Mouse (Mus musculus): ENCODE measurements around the gene Golga1.

Gene Golga1

GRCm38 (mm10) chr2:39006149-39006730 lies 59.1 kb downstream of the Golga1 start:
- DNase-seq (ENCODE audit: low spot score in 2 of 2), result no peak

- peak in 1 of 2 experiments; percentile 54 for DNase-seq (ENCODE audit: low spot score in 2 of 2)
These were observed 59.7 kb downstream of the Golga1 start, which contains the start of gene Rpl35 for GRCm38 (mm10) chr2:39005574-39006079. Gene Rpl35 (minus strand): TSS chr2:39005624.

DNA sequence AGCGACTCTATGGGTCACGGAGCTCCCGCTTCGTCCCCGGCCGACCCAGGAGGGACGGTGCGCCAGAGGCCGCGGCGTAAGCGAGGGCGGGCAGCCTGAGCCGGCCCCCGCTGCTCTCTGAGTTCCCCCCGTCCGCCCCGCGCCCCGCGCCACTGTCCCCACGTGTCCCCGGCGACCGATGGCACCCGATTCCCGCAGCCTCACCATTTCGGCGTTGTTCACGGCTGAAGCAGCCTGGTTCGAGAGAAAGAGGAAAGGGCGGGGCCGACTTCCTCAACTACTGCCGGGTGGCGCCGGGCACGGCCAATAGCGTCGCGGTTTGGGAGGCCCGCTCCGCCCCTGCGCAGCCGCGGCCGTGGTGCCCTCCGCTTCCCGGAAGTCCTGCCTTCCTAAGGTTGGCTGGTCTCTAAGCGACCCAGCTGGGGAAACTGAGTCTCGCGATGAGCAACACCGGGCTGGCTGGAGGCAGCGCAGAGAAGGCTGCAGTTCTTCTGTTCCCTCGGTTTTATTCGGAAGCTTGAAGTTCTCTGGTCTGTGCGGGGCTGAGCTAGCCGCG lies 60.4 kb downstream of the Golga1 start, which contains the start of gene Arpc5l:
Gene Arpc5l (plus strand): TSS at position 469 of the 556 bp plus-strand sequence.
- peak; percentile 96 for DNase-seq (ENCODE audit: low spot score in 2 of 2)

GRCm38 (mm10) chr2:39004372-39004771 lies 61.0 kb downstream of the Golga1 start:
- peak; percentile 46 to 62 for DNase-seq (ENCODE audit: low spot score in 2 of 2)

- DNase-seq (ENCODE audit: low spot score in 2 of 2), result no peak
These were observed 61.8 kb downstream of the Golga1 start for GRCm38 (mm10) chr2:39003512-39003911.

GRCm38 (mm10) chr2:39003106-39003505 lies 62.2 kb downstream of the Golga1 start:
- no peak for DNase-seq (ENCODE audit: low spot score in 2 of 2)

- DNase-seq (ENCODE audit: low spot score in 2 of 2), result no peak
These were observed 63.5 kb downstream of the Golga1 start for GRCm38 (mm10) chr2:39001866-39002265.

GRCm38 (mm10) chr2:39000587-39000919 lies 64.8 kb downstream of the Golga1 start:
- DNase-seq (ENCODE audit: low spot score in 2 of 2), result no peak

DNA sequence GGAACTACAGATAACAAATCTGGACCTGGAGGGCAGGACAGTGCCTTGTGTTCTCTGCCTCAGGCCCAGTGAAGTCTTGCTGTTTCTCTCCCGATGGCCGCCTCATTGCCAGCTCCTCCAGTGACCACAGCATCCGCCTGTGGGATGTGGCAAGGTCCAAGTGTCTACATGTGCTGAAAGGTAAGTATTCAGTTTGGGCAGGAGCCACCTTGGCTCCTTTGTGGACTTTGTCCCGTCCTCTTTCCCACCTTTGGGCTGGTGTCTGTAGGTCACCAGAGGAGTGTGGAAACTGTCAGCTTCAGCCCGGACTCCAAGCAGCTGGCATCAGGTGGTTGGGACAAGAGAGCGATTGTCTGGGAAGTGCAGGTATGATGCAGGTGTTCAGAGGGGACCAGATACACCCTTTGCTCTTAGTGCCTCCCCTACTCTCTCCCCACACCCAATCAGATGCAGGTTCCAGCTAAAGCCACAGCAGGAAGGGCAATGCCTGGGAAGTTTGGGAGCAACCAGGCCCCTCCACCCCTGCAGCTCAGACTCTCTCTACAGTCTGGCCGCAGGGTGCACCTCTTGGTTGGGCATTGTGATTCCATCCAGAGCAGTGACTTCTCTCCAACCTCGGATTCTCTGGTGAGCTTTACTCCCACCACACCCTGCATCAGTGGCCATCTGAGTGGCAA lies 65.3 kb downstream of the Golga1 start:
- no peak for DNase-seq (ENCODE audit: low spot score in 2 of 2)

DNA sequence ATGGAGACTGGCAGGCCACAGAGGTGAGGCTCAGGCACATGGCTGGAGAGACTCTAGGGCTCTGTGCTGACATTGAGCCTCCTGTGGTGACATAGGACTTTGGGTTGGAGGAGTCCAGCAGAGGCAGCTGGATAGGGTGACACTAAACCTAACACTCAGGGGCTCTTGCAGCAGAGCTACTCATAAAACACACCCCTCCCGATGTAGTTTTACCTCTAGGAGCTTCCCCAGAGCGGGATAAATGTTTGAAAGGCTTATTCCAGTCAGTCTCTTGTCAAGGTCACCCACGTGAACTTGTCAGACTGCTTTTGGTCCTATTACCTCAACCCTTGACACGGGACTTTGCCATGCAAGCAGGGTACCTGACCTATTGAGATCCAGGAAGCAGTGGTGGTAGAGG lies 66.0 kb downstream of the Golga1 start:
- no peak for DNase-seq (ENCODE audit: low spot score in 2 of 2)

DNA sequence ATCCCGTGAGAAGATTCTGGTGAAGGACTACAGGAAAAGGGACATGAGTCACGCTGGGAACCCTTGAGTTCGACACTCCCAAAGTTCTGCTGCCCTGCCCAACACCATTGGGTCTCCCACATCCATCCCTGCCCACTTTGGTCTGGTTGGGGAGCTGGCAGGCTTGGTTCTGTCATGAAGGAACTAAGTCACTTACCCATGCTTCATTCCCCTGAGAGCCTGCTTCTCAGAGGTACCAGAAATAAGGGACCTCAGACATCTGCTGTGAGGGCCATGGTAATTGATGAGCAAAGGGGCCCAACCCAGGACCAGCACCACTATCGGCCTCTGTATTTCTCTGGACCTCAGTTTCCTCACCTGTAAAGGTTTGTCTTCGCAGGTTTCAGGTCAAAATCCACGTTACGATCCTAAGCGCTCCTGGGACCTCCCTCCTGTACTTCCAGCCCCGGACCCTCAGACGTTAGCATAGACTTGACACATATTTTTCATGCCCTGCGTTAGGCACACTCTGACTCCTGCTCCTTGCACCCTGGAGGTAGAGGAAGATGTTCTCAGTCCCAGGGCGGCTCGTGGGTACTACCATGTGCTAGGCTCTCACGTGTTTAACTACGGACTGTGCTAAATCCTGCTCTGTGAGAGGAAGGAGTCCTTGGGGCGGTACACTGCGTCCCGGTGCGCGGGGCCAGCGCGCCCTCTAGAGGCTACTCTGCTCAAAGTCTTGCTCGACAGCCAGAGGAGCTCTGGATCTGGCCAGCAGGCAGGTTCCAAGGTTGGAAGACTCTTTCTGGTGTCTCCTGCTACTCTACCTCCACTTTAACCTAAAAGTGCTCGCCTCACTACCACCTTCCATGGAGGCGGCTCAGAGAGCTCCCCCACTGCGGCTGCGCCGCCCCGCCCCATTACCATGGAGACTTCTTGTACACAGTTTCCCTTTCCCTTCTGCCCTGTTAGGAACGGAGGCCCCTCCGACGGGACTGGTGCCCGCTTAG lies 67.7 kb downstream of the Golga1 start, which contains the start of gene Wdr38:
Gene Wdr38 (plus strand): TSS at position 91 of the 989 bp plus-strand sequence.
- DNase-seq (ENCODE audit: low spot score in 2 of 2), result peak; percentile 90 to 91

DNA sequence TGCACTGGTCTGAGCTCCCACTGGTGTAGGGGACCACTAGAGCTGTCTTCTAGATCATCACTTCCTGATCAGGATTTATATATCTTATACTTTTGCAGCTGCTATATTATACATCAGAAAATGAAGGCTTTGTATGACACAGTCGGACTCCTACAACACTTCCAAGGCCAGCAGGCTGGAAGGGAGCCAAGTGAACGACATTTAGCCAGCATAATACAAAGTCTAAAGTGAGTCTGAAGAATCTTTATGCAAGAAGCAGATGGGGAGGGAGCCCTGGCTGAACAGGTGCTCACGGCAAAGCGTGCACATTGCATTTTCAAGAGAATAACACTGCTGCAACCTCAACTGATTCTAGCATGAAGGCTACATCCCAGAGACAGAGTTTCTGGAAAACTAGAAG lies 72.9 kb downstream of the Golga1 start:
- DNase-seq (ENCODE audit: low spot score in 2 of 2), result peak in 1 of 2 experiments; percentile 60

- no peak for DNase-seq (ENCODE audit: low spot score in 2 of 2)
These were observed 73.3 kb downstream of the Golga1 start for GRCm38 (mm10) chr2:38992004-38992403.

DNA sequence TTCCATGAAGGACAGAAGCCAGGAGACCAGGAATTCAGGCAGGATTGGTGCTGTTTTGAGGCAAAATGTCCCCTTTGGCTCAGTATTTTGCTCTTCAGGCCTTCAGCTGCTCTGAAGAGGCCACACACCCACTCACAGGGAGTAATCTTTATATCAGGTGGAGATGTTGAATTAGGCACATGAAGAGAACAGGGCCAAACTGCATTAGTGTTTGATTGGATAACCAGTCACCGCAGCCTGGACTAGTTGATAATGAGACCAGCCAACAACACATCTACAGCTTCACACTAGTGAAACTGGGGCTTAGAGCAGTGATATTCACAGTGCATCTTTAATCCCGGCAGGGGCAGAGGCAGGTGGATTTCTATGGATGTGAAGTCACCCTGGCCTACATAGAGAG lies 76.4 kb downstream of the Golga1 start:
- no peak for DNase-seq (ENCODE audit: low spot score in 2 of 2)

- DNase-seq (ENCODE audit: low spot score in 2 of 2), result no peak
These were observed 77.4 kb downstream of the Golga1 start for GRCm38 (mm10) chr2:38987803-38988510.

DNA sequence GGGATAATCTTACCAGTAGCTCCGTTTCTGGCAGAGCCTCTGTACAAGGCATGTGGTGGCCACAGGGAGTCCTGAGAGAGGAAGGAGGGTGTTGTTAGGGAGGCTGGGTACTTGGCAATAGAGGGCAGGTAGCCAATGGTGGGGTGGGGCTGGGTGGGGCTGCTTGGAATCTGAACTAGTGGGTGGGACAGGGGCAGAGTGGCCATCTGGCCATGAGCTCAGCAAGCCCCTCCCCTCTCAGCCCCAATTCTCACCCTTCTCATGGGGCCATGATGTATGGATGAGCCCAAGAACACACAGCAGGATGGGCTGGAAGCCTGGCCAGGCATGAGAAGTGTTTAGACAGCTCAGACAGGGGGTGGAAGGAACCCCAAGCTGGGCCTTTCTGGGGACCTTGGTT lies 78.0 kb downstream of the Golga1 start:
- no peak for DNase-seq (ENCODE audit: low spot score in 2 of 2)

- peak in 1 of 2 experiments; percentile 47 for DNase-seq (ENCODE audit: low spot score in 2 of 2)
These were observed 78.8 kb downstream of the Golga1 start for GRCm38 (mm10) chr2:38986580-38986979.

- DNase-seq (ENCODE audit: low spot score in 2 of 2), result no peak
These were observed 81.9 kb downstream of the Golga1 start for GRCm38 (mm10) chr2:38983456-38983855.

- no peak for DNase-seq (ENCODE audit: low spot score in 2 of 2)
These were observed 87.5 kb downstream of the Golga1 start for GRCm38 (mm10) chr2:38977837-38978236.

DNA sequence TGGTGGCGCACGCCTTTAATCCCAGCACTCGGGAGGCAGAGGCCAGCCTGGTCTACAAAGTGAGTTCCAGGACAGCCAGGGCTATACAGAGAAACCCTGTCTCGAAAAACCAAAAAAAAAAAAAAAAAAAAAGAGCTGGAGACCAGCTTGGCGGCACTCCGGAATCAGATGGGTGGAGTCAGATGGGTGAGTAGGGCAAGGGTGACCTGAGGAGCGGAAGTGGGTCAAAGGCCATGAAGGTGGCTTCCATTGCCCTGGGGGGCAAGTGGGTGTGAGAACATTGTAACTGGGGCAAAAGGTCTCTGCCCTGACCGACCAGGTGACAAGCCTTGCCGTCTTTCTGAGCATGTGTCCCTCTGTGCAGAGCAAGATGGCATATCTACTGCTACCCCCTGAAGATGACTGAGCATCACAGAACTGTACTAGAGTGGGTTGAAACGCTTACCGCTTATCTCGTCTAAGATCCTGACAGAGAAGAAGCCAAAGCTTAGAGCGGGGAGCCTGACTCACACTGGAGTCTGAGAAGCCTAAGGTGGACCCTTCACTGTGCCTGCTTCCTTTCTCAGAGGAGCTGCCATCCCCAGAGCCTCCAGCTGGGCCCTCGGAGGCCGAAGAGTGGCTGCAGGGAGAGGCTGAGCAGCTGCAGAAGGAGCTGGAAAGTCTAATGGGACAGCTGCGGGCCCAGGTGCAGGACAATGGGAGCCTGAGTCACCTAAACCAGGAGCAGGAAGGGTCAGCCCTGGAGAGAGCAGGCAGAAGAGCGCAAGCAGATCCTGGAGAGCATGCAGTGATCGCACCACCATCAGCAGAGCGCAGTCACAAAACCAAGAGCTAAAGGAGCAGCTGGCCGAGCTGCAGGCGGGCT lies 89.2 kb downstream of the Golga1 start:
- no peak for DNase-seq (ENCODE audit: low spot score in 2 of 2)

All from right cerebral cortex, postnatal 10 days (tissue).